Mouse (Mus musculus) frontal cortex, adult (tissue): ENCODE data around the gene Hdac11.

Source experiments
- ATAC-seq: cut with Nextera tagmentation; 2 replicates; pipeline ENCODE4 v1.9.2; 2017; ENCODE audit warnings: mild to moderate bottlenecking, moderate library complexity, mixed read lengths; ENCODE audit not compliant: low TSS enrichment

The Hdac11 gene

GRCm38 (mm10) chr6:91137343-91137956 is 19.0 kb upstream of the Hdac11 start:
- ATAC-seq: no peak

- ATAC-seq: peak; percentile 87
Observed at GRCm38 (mm10) chr6:91139846-91140245, 16.6 kb upstream of the Hdac11 start.

GRCm38 (mm10) chr6:91145056-91145455 is 11.4 kb upstream of the Hdac11 start:
- no peak for ATAC-seq

DNA sequence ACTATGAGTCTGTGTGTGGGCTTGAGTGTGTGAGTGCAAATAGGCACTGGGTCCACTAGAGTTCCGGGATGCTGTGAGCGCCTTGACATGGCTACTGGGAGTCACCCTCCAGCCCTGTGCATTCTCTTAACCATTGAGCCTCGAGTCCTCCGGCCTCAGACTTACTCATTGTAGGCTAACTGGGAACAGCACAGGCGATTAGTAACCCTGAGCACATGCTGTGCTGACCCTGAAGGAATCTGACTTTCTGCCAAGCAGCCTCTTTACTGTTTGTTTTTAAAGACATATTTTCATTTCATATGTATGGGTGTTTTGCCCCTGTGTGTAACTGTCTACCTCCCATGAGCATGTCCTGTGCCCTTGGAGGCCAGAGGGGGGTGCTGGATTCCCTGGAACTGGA is 10.9 kb upstream of the Hdac11 start:
- no peak for ATAC-seq

DNA sequence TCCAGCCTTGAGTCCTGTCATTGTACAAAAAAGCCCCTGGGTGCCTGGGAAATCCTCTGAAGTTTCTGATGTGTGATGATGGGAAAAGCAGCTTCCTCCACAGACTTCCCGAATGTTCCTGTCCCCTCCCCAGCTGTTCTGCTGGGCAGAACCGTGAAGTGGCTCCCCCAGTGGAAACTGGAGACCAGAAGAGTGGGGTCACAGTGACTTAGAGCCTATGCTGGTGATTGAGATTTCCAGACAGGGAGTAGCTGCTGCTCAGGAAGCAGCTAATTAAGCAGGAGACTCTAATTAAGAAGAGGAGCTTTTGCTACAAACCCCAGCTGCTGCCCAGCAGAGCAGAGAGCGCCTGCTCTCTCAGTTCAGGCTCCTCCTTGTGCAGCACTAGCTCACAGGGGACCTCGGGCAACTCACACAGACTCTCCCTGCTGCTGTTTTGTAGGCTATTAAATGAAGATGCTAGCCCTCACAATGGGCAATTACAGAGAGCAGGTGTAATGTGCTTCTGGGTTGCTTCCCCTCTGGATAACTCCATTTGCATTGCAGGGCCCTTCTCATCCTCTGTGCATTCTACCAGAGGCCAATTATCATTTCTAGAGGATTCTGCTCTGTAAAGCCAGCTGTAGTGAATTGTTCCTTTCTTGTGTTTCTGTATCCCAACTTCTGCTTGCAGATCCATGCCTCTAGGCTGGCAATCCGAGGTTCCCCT is 9.9 kb upstream of the Hdac11 start:
- peak; percentile 62; the same call in 1 of the 2 replicates for ATAC-seq

GRCm38 (mm10) chr6:91147152-91147770 is 9.2 kb upstream of the Hdac11 start:
- ATAC-seq: peak; percentile 25; the same call in 1 of the 2 replicates

DNA sequence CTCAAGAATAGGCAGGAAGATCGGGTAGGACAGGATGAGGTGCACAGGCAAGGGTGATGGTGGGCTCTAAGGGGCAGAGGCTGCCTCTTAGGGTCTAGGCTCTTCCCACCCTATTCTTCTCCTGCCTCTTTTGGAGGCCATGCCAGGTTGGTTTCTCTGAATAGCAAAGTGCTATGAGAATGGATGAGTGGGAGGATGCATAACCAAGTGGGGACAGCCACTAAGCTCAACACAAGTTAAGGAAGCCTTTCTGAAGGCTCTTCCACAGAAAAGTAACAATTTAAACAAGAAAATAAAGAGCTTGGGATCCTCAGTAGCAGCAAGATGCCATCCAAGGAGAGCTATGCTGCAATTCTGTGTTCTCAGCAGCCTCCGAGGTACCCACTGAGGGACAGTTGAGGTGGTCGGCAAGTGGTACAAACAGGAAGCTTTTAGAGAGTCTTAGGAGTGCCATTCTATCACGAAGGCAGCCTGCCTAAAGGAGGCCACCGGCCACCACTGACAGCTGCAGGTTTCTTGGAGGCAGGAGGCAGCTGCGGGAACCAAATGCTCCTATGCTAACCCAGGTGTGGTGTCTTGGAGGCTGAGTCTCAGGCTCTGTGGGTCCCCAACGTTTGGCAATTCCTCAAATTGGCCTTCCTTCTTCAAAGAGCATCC is 3.4 kb upstream of the Hdac11 start:
- ATAC-seq: peak; percentile 32

DNA sequence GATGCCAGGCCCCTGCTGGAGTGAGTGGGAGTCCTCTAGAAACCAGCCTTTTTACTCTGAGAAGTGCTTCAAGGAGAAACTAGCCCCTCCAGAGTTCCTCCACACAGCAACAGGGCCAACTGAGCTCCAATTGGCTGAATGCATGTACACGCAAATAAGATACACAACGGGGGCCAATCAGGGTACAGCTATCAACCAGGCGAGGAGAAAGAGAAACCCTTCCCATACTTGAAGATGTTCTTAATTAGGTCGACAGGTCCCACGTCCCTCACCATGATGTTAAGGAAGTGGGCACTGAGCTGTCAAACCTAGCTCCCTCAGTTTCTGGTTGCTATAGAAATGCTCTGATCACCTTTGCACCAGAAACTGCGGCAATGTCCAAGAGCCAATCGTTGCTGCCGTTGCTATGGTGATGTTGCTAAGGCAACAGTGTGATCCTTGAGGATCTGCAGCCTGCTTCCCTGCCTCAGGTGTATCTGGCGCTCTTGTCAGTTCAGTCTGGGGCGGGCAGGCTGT is 2.9 kb upstream of the Hdac11 start:
- ATAC-seq: peak; percentile 70

DNA sequence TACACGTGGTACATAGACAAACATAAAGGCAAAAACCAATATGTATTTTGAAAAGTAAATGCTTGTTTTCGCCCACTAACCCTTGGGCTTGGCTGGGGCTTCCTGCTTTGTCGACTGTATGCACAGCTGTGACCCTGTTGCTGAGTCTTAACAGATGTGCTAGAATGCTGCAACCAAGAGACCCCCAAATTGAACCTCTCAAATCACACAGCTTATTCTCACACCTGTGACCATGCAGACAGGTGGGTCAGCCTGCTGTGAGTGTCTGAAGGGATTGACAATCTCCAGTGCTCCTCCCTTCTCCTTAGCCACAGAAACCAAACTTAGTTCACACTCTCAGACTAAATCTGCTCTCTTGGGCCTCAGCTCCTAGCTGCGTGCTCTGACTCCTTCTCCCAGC is 1.8 kb upstream of the Hdac11 start:
- no peak for ATAC-seq

- no peak for ATAC-seq
Observed at GRCm38 (mm10) chr6:91155286-91155685, 1.2 kb upstream of the Hdac11 start.

DNA sequence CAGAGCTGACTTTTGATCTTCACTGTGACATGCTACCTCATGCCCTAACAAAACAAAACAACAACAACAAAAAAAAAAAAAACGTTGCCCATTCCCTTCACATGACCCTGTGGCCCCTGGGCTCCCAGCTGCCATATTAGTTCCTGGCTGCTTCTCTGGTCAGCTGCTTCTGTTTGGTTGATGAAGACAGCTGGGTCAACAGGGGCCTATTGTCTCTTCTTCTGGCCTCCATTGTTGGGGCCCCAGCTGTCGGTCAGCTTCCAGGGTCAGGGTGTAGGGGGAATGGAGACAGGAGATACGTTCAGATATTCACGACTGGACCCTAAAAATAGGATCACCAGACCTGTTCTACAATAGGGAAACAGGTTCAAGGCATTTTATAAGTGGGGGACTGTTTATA is 403 bp upstream of the Hdac11 start:
- ATAC-seq: no peak

DNA sequence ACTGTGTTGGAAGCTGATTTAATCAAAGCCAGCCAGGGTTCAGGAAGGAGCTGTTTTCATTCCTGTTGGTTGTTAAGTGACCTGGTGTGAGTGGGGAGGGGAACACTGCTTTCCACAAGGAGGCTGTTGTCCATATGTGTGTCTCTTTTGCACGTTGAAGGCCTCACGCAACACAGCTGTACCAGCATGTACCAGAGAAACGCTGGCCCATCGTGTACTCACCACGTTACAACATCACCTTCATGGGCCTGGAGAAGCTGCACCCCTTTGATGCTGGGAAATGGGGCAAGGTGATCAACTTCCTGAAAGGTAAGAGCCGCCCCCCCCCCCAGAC is 739 bp downstream of the Hdac11 start:
- 0 out of 2 replicates have a peak, but pooled peaks have one; percentile 0 for ATAC-seq

GRCm38 (mm10) chr6:91159047-91159446 is 2.6 kb downstream of the Hdac11 start:
- no peak for ATAC-seq

DNA sequence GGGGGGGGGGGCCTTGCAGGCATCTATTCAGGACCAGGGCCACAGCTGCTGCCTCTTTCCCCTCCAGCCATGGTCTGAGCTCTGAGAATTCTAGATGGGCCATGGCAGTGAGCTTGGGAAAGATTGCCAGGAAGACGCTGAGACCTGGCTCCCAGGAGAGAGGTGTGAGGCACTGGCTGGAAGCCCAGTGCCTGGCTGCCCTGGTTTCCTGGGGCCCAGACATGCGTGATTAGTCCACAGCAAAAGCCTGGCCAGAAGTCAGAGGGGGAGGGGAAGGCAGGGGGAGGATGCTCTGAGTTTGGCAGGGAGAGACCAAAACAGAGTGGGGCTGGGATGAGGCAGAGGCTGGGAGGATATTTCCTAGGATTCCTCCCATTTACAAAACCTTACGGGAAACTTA is 3.9 kb downstream of the Hdac11 start:
- ATAC-seq: no peak

DNA sequence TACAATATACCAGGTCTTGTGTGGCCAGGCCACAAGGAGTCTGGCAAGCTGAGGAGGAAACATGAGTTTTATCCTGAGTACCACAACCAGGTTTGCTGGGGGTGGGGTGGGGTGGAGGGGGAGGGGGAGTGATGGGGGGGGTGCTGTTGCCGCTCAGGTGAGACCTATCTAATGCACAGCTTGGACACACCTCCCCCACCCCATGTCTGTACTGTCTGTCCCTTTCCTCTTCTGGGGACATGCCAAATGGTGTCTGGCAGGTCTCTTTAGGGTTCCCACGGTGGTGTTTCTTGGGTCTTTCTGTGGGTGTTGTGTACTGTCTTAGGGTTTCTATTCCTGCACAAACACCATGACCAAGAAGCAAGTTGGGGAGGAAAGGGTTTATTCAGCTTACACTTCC is 4.5 kb downstream of the Hdac11 start:
- no peak for ATAC-seq

DNA sequence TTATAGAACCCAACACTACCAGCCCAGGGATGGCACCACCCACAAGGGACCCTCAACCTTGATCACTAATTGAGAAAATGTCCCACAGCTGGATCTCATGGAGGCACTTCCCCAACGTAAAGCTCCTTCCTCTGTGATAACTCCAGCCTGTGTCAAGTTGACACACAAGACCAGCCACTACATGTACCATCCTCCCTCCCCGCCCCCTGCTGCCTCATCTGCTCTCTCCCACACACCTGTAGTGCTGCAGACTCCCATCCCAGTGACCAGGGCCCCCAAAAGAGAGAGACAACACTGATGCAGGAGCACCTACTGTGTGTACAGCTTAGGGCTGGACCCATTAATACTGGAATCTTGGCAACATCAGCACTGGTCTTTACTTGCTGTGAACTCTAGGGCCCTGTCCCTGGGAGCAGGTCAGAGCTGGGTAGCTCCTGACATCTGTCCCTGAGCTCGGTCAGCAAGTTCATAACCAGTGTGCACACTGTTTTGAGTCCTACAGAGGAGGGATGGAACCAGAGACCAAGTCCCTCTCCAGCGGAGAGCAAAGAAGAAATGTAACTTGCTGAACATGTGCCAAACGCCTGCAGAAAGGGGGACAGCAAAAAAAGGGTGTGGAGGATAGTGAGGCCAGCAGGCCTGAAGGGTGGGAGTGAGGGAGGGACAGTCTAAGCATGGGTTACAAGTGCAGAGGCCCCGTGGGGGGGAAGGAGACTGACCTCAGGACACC is 5.2 kb downstream of the Hdac11 start:
- no peak for ATAC-seq

DNA sequence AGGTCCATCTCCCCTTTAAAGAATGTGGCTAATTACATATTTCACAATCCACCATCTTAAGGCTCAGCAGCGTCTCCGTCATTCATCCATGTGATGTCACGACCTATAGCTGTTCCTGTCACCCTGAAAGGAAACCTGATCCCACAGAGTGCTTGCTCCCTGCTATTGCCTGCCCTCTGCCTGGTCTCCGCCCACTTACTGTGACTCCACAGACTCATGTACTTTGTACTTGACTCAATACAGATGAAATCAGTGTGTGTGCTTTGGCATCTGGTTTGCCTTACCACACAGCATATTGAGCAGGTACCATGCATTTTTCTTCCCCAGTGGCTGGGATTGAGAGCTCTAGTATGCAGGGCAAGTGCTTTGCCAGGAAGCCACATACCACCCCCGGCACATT is 5.8 kb downstream of the Hdac11 start:
- no peak for ATAC-seq

GRCm38 (mm10) chr6:91163195-91163911 is 6.9 kb downstream of the Hdac11 start:
- no peak for ATAC-seq

DNA sequence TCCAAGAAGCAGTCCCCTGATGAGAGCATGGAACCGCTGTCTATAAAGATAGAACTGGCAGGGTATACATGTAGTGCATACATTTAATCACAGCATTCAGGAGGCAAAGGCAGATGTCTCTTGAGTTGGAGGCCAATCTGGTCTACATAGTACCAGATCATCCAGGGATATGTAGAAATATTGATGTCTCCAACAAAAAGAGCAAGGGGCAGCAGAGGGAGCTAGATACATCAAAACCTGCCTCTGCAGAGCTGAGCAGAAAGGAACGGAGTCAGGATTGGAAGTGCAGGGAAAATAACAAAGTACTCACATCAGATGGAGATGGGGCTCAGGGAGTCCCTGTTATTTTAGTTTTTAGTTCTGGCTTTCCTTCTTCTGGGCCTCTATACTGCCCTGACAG is 8.1 kb downstream of the Hdac11 start:
- 0 out of 2 replicates have a peak, but pooled peaks have one; percentile 28 for ATAC-seq

DNA sequence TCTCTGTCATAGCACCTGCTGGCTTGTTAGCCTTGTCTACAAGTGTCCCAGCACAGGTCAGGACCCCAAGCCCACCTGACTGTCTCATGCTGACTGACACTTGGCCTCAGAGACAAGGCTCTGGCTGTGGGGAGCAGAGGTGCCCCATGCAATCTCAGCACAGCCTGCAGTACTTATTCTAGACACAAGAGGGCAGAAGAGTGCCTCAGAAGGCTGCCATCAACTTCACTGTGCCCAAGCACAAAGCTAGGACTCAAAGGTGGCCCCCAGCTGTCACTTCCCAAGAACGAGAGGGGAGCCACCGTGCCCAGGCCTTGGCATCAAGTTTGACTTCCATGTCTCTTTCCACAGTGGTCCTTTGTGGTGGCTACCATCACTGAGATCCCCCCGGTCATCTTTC is 8.7 kb downstream of the Hdac11 start:
- ATAC-seq: peak; percentile 73

DNA sequence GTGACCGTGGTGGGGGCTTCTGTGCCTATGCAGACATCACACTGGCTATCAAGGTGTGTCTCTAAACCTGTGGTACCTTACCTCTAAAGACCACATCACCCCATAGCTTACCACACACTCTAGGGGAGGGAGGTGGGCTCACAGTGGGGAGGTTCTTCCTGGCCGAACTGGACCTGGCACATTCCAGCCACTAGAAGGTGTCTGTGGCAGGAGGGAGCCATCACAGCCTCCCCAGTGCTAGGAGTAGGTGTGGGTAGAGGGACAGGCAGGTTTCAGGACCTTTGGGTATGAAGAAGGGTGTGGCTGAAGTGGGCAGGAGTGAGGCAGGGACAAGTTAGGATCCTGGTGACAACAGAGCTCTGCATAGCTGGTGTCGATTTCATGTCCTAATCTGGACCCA is 11.4 kb downstream of the Hdac11 start:
- no peak for ATAC-seq
